Mouse (Mus musculus) heart, embryonic 16.5 days (tissue): ENCODE measurements at regions not wholly inside any gene's neighbourhood (a gene's known extent, or its start where the extent isn't known, plus 50 kb on each side); places are given as distances from the start of the nearest gene placed in this dataset.

Source experiments
- ATAC-seq: fragments of 200-750 bp; cut with Nextera tagmentation; replicated peaks from 2 replicates; pipeline ENCODE4 v1.8.0; 2017; ENCODE audit warnings: moderate number of reproducible peaks; ENCODE audit not compliant: insufficient read depth, low FRiP score; ENCODE audit errors: extremely low read depth
- H3K27ac ChIP-seq: fragments of 300-500 bp; sonication (generic); 2 replicates; pipeline ENCODE4 v1.5.1; 2014; ENCODE audit warnings: mild to moderate bottlenecking, low read length, control low read depth, moderate library complexity
- H3K27me3 ChIP-seq: fragments of 300-500 bp; sonication (generic); 2 replicates; pipeline ENCODE4 v1.6.1; 2014; ENCODE audit warnings: low read length, mixed read lengths; ENCODE audit not compliant: control insufficient read depth, insufficient read depth
- H3K36me3 ChIP-seq: fragments of 300-500 bp; sonication (generic); 2 replicates; pipeline ENCODE4 v1.6.1; 2014; ENCODE audit not compliant: control insufficient read depth, insufficient read depth
- H3K4me1 ChIP-seq: fragments of 300-500 bp; sonication (generic); 2 replicates; pipeline ENCODE4 v1.6.1; 2014; ENCODE audit warnings: low read length, mixed read lengths; ENCODE audit not compliant: control insufficient read depth, insufficient read depth
- H3K4me2 ChIP-seq: fragments of 300-500 bp; sonication (generic); 2 replicates; pipeline ENCODE4 v1.6.1; 2014; ENCODE audit warnings: low read depth, mild to moderate bottlenecking, control low read depth, low read length
- H3K4me3 ChIP-seq: fragments of 300-500 bp; sonication (generic); 2 replicates; pipeline ENCODE4 v1.5.1; 2014; ENCODE audit warnings: mild to moderate bottlenecking, control low read depth, low read length
- H3K9ac ChIP-seq: fragments of 300-500 bp; sonication (generic); 2 replicates; pipeline ENCODE4 v1.6.1; 2014; ENCODE audit warnings: low read length, control low read depth
- H3K9me3 ChIP-seq: fragments of 300-500 bp; sonication (generic); replicated peaks from 2 replicates; pipeline ENCODE4 v1.6.1; 2016; ENCODE audit warnings: low read length; ENCODE audit not compliant: control insufficient read depth
- WGBS: fragments of 180-500 bp; shearing (Covaris S2); extraction: QIAGEN DNeasy Blood & Tissue Kit; methylation state at CpG from one replicate; pipeline ENCODE4 v1.1.7; 2014; 5-methylcytosine and 5-hydroxymethylcytosine counted together

- 74% methylated on average over 1 of the region's 1 CpGs for WGBS
These were observed 120.3 kb upstream of the Sh3bp4 start for GRCm38 (mm10) chr1:88949911-88950310.

GRCm38 (mm10) chr1:88953516-88953915 is 116.7 kb upstream of the Sh3bp4 start:
- peaks cover 5% of the 10 kb centered on the region for H3K9me3 ChIP-seq
- no peak overlapping the region for H3K4me2 ChIP-seq
- H3K4me1 ChIP-seq: no peaks in the 10 kb centered on the region
- H3K9ac ChIP-seq: no peak overlapping the region
- no peak overlapping the region for H3K4me3 ChIP-seq
- WGBS: 71% methylated on average over 4 of the region's 4 CpGs
- no peaks in the 10 kb centered on the region for H3K36me3 ChIP-seq
- H3K27ac ChIP-seq: no peak overlapping the region
- no peak for ATAC-seq
- H3K27me3 ChIP-seq: no peaks in the 10 kb centered on the region

More at GRCm38 (mm10) chr1:88949911-88950310, 120.3 kb upstream of the Sh3bp4 start:
- Histone ChIP-seq H3K9me3 (peaks cover 6% of the 10 kb centered on the region), H3K36me3 (no peaks in the 10 kb centered on the region), H3K27ac (no peak overlapping the region), H3K4me2 (no peak overlapping the region), H3K4me3 (no peak overlapping the region), H3K9ac (no peak overlapping the region), H3K4me1 (no peaks in the 10 kb centered on the region), H3K27me3 (no peaks in the 10 kb centered on the region)
- no peak for ATAC-seq

- WGBS: 76% methylated on average over 5 of the region's 5 CpGs
- no peaks in the 10 kb centered on the region for H3K4me1 ChIP-seq
- H3K27me3 ChIP-seq: no peaks in the 10 kb centered on the region
- H3K9ac ChIP-seq: no peak overlapping the region
- no peaks in the 10 kb centered on the region for H3K36me3 ChIP-seq
- no peak overlapping the region for H3K4me2 ChIP-seq
- ATAC-seq: no peak
- H3K27ac ChIP-seq: no peak overlapping the region
- no peaks in the 10 kb centered on the region for H3K9me3 ChIP-seq
- no peak overlapping the region for H3K4me3 ChIP-seq
These were observed 115.4 kb upstream of the Sh3bp4 start for GRCm38 (mm10) chr1:88954784-88955183.

GRCm38 (mm10) chr1:88957061-88957460 is 113.2 kb upstream of the Sh3bp4 start:
- 70% methylated on average over 5 of the region's 5 CpGs for WGBS
- Histone ChIP-seq H3K4me3 (no peak overlapping the region), H3K27me3 (no peaks in the 10 kb centered on the region), H3K9me3 (no peaks in the 10 kb centered on the region), H3K27ac (no peak overlapping the region), H3K4me2 (no peak overlapping the region), H3K9ac (no peak overlapping the region), H3K36me3 (no peaks in the 10 kb centered on the region), H3K4me1 (no peaks in the 10 kb centered on the region)
- no peak for ATAC-seq

- Histone ChIP-seq H3K36me3 (no peaks in the 10 kb centered on the region), H3K4me1 (no peaks in the 10 kb centered on the region), H3K27me3 (no peaks in the 10 kb centered on the region), H3K9ac (no peak overlapping the region), H3K4me2 (no peak overlapping the region), H3K27ac (no peak overlapping the region), H3K4me3 (no peak overlapping the region), H3K9me3 (no peaks in the 10 kb centered on the region)
- 30% methylated on average over 4 of the region's 4 CpGs for WGBS
- no peak for ATAC-seq
These were observed 110.5 kb upstream of the Sh3bp4 start for GRCm38 (mm10) chr1:88959715-88960114.

- Histone ChIP-seq H3K4me1 (no peaks in the 10 kb centered on the region), H3K27ac (no peak overlapping the region), H3K4me3 (no peak overlapping the region), H3K4me2 (no peak overlapping the region), H3K9me3 (no peaks in the 10 kb centered on the region), H3K9ac (no peak overlapping the region), H3K36me3 (no peaks in the 10 kb centered on the region), H3K27me3 (no peaks in the 10 kb centered on the region)
- ATAC-seq: no peak
- 75% methylated on average over 11 of the region's 11 CpGs for WGBS
These were observed 110.1 kb upstream of the Sh3bp4 start for GRCm38 (mm10) chr1:88960142-88960541.

- Histone ChIP-seq H3K27me3 (no peaks in the 10 kb centered on the region), H3K9me3 (no peaks in the 10 kb centered on the region), H3K9ac (no peak overlapping the region), H3K4me1 (no peaks in the 10 kb centered on the region), H3K4me2 (no peak overlapping the region), H3K4me3 (no peak overlapping the region), H3K27ac (no peak overlapping the region), H3K36me3 (no peaks in the 10 kb centered on the region)
- ATAC-seq: no peak
- WGBS: 83% methylated on average over 14 of the region's 14 CpGs
These were observed 106.0 kb upstream of the Sh3bp4 start for GRCm38 (mm10) chr1:88964045-88964747.

GRCm38 (mm10) chr1:88966416-88966815 is 103.8 kb upstream of the Sh3bp4 start:
- Histone ChIP-seq H3K4me3 (no peak overlapping the region), H3K9ac (no peak overlapping the region), H3K36me3 (no peaks in the 10 kb centered on the region), H3K9me3 (no peaks in the 10 kb centered on the region), H3K27ac (no peak overlapping the region), H3K4me1 (no peaks in the 10 kb centered on the region), H3K4me2 (no peak overlapping the region), H3K27me3 (no peaks in the 10 kb centered on the region)
- ATAC-seq: no peak
- 42% methylated on average over 2 of the region's 2 CpGs for WGBS

- H3K9ac ChIP-seq: no peak overlapping the region
- no peak overlapping the region for H3K4me2 ChIP-seq
- 73% methylated on average over 7 of the region's 7 CpGs for WGBS
- H3K36me3 ChIP-seq: no peaks in the 10 kb centered on the region
- H3K4me1 ChIP-seq: no peaks in the 10 kb centered on the region
- H3K9me3 ChIP-seq: no peaks in the 10 kb centered on the region
- no peaks in the 10 kb centered on the region for H3K27me3 ChIP-seq
- no peak for ATAC-seq
- H3K27ac ChIP-seq: no peak overlapping the region
- no peak overlapping the region for H3K4me3 ChIP-seq
These were observed 102.1 kb upstream of the Sh3bp4 start for GRCm38 (mm10) chr1:88968142-88968541.
